Mouse (Mus musculus) bone marrow macrophage, adult 2 months (primary cell): ENCODE measurements around the gene Ctse. TPM values are rescaled to one million over a fixed set of nuclear protein-coding genes. Genes with fewer than 3 reads are reported as not detected.

ENCODE experiments used
- H3K27ac ChIP-seq: 2 replicates; pipeline ENCODE4 v1.5.1; 2012; ENCODE audit warnings: low read depth, low read length; ENCODE audit not compliant: insufficient read depth
- H3K4me1 ChIP-seq: 2 replicates; pipeline ENCODE4 v1.6.1; 2012; ENCODE audit warnings: low read length; ENCODE audit not compliant: control insufficient read depth, insufficient read depth
- H3K4me3 ChIP-seq: 2 replicates; pipeline ENCODE4 v1.5.1; 2012; ENCODE audit warnings: mild to moderate bottlenecking, low read length, moderate library complexity; ENCODE audit not compliant: insufficient read depth
- CTCF ChIP-seq: IDR thresholded peaks from 2 replicates; pipeline ENCODE4 v1.5.1; 2012; ENCODE audit warnings: low read depth, mild to moderate bottlenecking, low read length, moderate library complexity
- POLR2A ChIP-seq: IDR thresholded peaks from 2 replicates; pipeline ENCODE4 v1.6.1; 2012; ENCODE audit warnings: mild to moderate bottlenecking, low read depth, low read length, borderline replicate concordance
- polyA plus RNA-seq: library from polyadenylated mRNA; stranded (reverse); fragments of >200 nt; gene quantifications from 2 replicates; pipeline ENCODE4 v1.2.4, GENCODE M21; 2012; ENCODE audit not compliant: missing spikeins, insufficient read depth, insufficient read length

Ctse gene
- 1.1 and 1.7 TPM in 2 replicates for polyA plus RNA-seq

GRCm38 (mm10) chr1:131637791-131638540 lies at the start of gene Ctse:
Gene Ctse, plus strand, starts transcription at chr1:131638306.
- TF ChIP-seq POLR2A (no peak), CTCF (no peak)
- peaks cover 11% of the 10 kb centered on the region for H3K4me1 ChIP-seq
- peak within 1 kb of the TSS; percentile 30; the same call in 1 of the 2 replicates for H3K4me3 ChIP-seq
- H3K27ac ChIP-seq, result peak within 1 kb of the TSS; percentile 9

DNA sequence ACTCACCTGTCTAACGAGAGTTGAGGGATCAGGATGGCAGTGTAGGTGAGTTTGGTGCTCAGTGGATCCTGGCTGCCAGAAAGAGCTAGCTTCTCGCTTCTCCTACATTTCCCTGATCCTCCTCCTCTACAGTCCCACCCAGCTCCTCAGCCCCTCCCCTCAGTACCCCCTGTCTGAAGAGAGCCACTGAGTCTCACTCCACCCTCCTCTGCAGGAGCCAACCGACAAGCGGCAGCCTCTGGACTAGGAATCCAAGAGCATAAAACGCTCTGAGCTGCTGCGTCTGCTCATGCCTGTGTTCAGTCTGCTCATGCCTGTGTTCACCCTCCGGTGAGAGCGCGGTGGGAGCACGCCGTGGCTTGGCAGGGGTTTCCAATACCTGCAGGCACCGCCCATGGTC lies 39.2 kb upstream of the Ctse start, which contains the start of gene Avpr1b:
Gene Avpr1b (plus strand): TSS at position 335 of the 400 bp plus-strand sequence.
- Histone ChIP-seq H3K4me1 (no peaks in the 10 kb centered on the region), H3K4me3 (no peak within 1 kb of the TSS), H3K27ac (no peak within 1 kb of the TSS)
- TF ChIP-seq POLR2A (no peak), CTCF (no peak)

DNA sequence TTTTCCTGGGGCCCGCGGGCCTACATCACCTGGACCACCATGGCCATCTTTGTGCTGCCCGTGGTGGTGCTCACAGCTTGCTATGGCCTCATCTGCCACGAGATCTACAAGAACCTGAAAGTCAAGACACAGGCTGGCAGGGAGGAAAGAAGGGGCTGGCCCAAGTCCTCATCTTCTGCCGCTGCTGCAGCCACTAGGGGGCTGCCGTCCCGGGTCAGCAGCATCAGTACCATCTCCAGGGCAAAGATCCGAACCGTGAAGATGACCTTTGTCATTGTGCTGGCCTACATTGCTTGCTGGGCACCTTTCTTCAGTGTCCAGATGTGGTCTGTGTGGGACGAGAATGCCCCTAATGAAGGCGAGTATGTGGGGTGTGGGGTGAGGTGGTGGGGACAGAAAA lies 37.8 kb upstream of the Ctse start:
- no peak overlapping the region for H3K27ac ChIP-seq
- no peak overlapping the region for H3K4me3 ChIP-seq
- TF ChIP-seq POLR2A (no peak), CTCF (peak; percentile 17; the same call in 1 of the 2 replicates)
- no peaks in the 10 kb centered on the region for H3K4me1 ChIP-seq

DNA sequence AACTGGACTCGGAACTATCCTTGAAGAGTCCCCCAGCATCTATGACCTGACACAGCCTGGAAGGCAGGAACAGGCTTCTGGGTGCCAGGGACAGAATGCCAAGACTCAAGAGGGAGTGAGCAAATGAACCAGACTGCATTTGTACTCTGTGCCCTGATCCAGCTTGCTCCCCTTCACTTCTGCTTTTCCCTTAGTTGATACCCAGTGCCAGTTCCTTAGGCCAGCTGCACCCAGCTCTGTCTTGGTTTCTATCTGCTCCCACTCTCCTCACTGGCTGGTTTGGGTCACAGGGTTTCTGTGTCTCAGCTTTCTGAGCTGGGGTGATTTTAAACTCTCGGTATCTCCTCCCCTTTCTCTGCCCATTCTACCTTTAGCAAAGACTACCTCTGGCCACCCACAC lies 31.4 kb upstream of the Ctse start:
- no peaks in the 10 kb centered on the region for H3K4me1 ChIP-seq
- no peak overlapping the region for H3K4me3 ChIP-seq
- TF ChIP-seq CTCF (no peak), POLR2A (no peak)
- H3K27ac ChIP-seq, result no peak overlapping the region

DNA sequence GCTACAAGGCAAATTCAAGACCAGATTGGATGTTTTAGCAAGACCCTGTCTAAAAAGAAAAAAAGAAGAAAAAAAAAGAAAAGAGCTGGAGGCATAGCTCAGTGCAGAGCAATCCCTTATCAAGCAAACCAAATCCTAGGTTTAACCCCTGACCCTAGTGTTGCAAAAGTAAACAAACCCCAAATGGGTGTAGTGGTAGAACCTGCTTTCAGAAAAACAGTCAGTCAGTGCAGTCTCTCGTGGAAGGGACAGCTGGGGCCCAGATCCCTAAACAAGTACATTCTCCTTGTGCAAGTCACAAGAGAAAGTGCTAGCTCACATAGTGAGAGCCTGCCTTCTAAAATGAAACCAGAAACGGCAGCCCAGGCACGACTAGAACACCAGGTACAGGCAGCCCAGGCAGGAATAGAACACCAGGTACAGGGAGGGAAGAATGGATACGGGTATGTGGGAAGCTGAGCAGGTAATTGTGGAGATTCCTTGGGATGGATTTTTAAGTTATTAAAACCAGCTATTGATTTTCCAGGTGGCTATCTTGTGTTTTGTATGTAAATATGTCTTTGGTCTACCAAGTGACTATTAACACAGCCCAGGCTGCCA lies 25.4 kb upstream of the Ctse start:
- Histone ChIP-seq H3K27ac (no peak overlapping the region), H3K4me3 (no peak overlapping the region), H3K4me1 (no peaks in the 10 kb centered on the region)
- TF ChIP-seq CTCF (no peak), POLR2A (no peak)

DNA sequence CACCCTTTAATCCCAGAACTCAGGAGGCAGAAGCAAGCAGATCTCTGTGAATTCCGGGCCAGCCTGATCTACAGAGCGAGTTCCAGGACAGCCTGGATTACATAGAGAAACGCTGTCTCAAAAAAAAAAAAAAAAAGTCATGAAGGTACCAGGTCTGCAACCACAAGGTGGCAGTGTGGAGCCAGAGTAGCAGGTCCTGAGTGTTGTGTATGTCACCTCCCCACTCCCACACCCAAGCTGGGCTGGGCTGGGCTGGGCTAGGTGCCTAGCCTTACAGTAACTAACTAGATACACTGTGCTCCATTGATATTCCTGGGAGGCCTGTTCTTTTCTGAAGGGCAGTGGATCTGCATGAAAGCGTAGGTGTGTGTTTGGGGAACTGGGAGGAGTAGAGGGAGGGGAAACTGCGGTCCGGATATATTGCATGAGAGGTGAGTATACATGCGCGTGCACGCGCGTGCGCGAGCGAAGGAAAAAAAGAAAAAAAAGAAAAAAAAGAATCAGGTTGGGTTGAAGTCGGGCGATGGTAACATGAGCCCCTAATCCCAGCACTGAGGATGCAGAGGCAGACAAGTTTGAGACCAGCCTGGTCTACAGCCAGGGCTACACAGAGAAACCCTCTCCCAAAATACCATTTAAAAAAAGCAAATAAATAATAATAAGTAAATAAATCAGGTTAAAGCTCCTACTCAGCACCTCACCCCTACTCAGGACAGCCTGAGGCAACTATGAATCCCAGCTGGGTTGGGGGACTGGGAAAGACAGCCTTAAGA lies 24.6 kb upstream of the Ctse start:
- H3K4me1 ChIP-seq, result no peaks in the 10 kb centered on the region
- H3K27ac ChIP-seq, result no peak overlapping the region
- TF ChIP-seq POLR2A (no peak), CTCF (peak; percentile 68; the same call in 1 of the 2 replicates)
- no peak overlapping the region for H3K4me3 ChIP-seq

- Histone ChIP-seq H3K27ac (no peak overlapping the region), H3K4me3 (no peak overlapping the region), H3K4me1 (no peaks in the 10 kb centered on the region)
- no peak for TF ChIP-seq CTCF
- no peak for TF ChIP-seq POLR2A
Measured at GRCm38 (mm10) chr1:131614641-131615040, 23.5 kb upstream of the Ctse start.

DNA sequence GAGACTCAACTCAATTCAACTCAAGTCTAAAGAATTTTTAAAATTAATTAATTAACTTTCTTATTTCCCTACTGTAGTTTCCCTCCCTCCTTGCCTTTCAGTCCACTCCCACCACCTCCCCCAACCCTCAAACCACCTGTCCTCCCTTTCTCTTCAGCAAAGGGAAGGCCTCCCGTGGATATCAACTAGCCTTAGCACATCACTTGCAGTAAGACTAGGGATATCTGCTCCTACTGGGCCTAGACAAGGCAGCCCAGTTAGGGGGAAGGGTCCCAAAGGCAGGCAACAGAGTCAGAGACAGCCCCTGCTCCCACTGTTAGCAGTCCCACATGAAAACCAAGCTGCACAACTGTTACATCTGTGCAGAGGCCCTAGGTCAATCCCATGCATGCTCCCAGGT lies 22.0 kb upstream of the Ctse start:
- Histone ChIP-seq H3K27ac (no peak overlapping the region), H3K4me1 (no peaks in the 10 kb centered on the region), H3K4me3 (no peak overlapping the region)
- TF ChIP-seq CTCF (no peak), POLR2A (no peak)

GRCm38 (mm10) chr1:131616546-131617220 lies 21.4 kb upstream of the Ctse start:
- Histone ChIP-seq H3K4me1 (no peaks in the 10 kb centered on the region), H3K27ac (no peak overlapping the region), H3K4me3 (no peak overlapping the region)
- TF ChIP-seq CTCF (no peak), POLR2A (no peak)
